Mouse (Mus musculus): ENCODE data around the gene Insr.
"Not testable (repeated sequence)": the region's sequence is repeated elsewhere in the genome, so short reads cannot be mapped to it uniquely, and the experiment has no call there.

The Insr gene

DNA sequence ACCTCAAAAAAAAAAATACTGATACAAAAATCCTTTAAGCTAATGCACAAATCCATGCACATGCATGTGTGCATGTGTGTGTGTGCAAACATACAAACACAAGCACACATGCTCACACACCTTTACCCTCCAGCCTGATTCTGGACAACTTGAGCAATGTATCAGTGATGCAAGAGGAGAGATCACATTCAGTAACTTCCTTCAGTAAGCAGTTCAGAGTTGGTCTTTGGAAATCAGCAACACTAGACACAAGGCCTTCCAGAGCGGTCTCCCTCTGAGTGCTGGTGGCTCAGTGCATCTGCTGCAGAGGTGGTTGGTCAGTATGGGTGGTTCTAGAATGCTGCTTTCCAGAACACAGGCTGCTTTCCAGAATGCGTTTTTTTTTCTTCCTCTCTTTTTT lies 46.8 kb downstream of the Insr start:
- DNase-seq (ENCODE audit: low spot score): no peak

GRCm38 (mm10) chr8:3230118-3231060 lies 49.0 kb downstream of the Insr start:
- no peak for DNase-seq (ENCODE audit: low spot score)

DNA sequence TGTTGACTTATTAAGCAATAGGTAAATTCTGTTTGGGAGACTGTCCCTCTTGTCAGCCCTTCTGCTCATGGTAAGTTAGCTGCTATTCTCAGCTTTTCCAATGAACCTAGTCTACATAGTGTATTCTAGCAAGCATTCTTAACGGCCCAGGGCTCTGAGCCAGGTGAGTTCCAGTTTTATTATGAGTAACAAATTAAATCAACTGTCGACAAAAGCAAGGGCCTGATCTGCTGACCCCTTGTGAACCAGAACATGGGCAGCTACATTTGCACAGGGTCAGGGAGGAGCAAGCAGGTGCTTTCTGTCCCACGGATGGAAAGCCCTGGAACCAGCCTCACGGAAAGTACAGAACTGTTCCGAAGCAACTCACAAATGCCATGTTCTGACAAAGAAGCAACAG lies 52.0 kb downstream of the Insr start:
- DNase-seq (ENCODE audit: low spot score): no peak

- DNase-seq (ENCODE audit: low spot score): no peak
Observed at GRCm38 (mm10) chr8:3225731-3226130, 53.7 kb downstream of the Insr start.

- DNase-seq (ENCODE audit: low spot score): no peak
Observed at GRCm38 (mm10) chr8:3225184-3225583, 54.2 kb downstream of the Insr start.

- DNase-seq (ENCODE audit: low spot score): no peak
Observed at GRCm38 (mm10) chr8:3222636-3222965, 56.8 kb downstream of the Insr start.

GRCm38 (mm10) chr8:3221960-3222635 lies 57.3 kb downstream of the Insr start:
- peak; percentile 28 for DNase-seq (ENCODE audit: low spot score)

DNA sequence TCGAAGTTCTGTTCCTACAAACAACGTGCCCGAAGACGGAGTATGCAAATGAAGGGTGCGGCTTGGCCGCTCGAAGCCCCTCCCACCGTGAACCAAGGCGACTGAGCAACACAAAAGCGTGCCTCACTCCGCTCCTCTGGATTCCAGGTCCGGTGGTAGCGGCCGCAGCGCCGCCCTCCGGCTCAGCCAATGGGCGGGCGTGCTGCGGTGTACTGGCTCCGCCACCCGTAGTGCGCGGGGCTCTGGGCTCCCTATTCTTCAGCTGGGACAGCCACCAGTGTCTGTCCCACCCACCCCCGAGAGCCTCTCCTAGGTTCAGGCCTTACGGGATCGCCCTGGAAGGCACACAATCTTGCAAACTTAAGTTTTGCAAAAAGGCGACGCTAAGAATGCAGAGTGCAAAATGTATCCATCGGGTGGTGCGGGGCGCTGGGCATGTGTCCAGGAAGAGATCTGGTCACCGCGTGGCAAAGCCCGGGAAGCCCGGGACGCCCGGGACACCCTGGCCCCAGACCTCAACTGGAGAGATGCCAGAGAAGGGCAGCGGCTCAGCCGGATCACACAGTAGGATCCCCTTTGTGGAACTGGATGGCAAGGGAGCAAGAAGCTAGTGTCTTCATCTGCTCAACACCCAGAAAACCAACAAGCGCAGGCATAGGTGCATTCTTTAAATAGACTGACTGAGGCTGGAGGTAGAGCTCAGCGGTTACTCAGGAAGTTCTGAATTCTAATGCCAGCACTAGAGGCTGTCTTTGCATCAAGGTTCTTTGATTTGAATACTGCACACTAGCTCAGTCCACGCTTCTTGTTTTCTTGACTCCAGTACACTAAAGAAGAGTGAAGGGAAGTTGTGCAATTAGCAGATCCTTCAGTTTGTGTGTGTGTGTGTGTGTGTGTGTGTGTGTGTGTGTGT lies 58.1 kb downstream of the Insr start:
- DNase-seq (ENCODE audit: low spot score): peak; percentile 99

DNA sequence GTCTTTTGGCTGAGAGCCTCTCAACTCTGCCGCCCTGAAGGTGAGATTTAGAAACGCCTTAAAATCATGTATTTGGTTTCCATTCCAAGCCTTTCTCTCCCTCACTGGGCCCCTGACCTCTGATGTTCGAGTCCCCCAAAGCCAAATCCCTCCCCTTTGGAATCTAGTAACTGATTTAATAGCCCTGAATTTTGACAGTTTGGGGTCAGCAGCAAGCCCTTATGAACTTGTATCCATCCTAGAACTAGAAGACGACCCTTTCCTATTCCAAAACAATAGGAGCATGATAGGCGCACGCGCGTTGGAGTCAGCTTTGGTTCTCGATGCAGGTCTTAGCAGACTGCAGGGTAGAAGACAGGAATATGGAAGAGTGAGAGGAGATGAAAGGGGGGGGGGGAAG lies 58.9 kb downstream of the Insr start:
- DNase-seq (ENCODE audit: low spot score): peak; percentile 75

DNA sequence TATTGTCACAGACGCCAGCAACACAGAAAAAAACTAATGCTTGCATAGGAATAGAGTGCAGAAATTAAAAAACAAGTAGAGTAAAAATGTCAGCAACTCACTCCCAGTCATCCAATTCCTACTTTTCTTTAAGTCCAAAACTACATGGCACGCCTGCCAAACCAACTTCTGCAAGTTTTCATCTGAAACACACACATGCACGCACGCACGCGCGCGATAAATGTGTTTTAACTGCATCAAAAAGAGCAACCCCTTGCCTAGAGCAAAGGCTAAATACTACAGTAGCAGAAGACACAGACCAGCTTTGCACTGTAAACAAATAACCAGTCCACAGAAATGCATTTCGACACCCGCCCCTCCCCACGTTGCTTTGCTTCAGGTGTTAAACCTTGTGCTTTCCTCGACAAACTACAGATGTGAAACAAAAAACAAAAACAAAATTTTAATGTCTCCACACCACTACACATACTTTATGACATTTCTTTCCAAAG lies 59.5 kb downstream of the Insr start:
- DNase-seq (ENCODE audit: low spot score): peak; percentile 21

DNA sequence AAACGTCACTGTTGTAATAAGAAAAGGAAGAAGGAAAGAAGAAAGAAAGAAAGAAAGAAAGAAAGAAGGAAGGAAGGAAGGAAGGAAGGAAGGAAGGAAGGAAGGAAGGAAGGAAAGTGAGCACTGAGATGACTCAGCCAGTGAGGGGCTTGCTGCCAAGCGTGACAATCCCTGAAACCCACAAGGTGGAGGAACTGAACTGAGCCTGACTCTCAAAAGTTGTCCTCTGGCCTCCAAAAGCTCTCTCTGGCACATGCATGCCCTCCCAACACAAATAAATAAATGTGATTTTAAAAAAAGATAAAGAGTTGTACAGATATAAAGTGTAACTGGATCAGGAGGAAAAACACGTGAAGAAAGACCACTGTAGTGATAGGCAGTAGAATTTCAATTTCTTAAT lies 60.2 kb downstream of the Insr start:
- no peak for DNase-seq (ENCODE audit: low spot score)

GRCm38 (mm10) chr8:3216541-3217092 lies 62.8 kb downstream of the Insr start:
- DNase-seq (ENCODE audit: low spot score): peak; percentile 24

GRCm38 (mm10) chr8:3215561-3215960 lies 63.9 kb downstream of the Insr start:
- DNase-seq (ENCODE audit: low spot score): peak; percentile 35

DNA sequence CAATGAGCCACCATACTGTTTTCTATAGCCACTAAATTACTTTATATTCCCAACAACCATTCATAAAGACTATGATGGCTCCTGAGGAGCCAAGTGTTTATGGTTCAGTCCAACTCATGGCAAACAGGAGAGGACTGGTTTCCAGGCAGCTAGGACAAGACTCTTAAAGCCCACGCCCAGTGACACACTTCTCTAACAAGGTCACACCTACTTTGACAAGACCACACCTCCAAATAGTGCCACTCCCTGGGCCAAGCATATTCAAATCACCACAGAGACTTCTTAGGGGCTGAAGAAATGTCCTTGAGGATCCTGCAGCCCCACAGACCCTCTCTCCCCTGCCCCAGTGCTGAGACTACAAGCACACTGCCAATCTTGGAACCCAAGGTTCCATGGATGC lies 64.8 kb downstream of the Insr start:
- DNase-seq (ENCODE audit: low spot score): no peak

DNA sequence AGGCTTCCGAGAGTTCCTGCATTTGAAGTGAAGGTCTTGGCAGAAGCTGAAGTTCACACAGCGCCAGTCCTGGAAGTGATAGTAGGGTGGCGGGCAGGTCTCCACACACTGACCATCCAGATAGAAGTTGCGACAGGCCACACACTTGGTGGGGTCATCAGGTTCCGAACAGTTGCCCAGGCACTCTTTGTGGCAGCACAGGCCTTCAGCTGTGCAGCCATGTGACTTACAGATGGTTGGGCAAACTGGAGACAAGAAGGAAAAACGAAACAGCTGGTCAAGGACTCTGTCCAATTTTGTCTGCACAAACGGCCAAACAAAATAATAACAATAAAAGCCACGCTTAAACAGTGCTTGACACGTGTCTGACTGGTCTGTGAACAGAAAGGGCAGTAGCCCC lies 68.0 kb downstream of the Insr start:
- no peak for DNase-seq (ENCODE audit: low spot score)

- no peak for DNase-seq (ENCODE audit: low spot score)
Observed at GRCm38 (mm10) chr8:3209960-3210359, 69.5 kb downstream of the Insr start.

DNA sequence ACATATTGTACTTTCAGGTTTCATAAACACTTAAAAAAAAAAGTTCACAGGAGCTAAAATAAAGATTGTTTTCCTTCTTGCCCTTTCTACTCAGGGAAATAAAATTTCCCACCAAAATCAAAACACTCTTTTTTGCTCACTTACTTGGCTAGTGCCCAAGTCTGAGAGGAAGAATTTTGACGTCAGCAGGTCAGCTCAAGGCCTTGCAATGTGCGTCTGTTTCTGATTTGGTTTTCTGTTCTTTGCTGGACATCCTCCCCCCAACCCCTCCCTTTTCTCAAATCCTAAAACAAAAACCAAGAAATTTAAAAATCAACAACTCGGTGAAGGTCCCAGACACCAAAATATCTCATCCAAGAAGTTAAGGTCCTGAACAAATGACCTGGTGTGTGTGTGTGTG lies 70.1 kb downstream of the Insr start:
- DNase-seq (ENCODE audit: low spot score): peak; percentile 59

- DNase-seq (ENCODE audit: low spot score): no peak
Observed at GRCm38 (mm10) chr8:3208729-3209128, 70.7 kb downstream of the Insr start.

DNA sequence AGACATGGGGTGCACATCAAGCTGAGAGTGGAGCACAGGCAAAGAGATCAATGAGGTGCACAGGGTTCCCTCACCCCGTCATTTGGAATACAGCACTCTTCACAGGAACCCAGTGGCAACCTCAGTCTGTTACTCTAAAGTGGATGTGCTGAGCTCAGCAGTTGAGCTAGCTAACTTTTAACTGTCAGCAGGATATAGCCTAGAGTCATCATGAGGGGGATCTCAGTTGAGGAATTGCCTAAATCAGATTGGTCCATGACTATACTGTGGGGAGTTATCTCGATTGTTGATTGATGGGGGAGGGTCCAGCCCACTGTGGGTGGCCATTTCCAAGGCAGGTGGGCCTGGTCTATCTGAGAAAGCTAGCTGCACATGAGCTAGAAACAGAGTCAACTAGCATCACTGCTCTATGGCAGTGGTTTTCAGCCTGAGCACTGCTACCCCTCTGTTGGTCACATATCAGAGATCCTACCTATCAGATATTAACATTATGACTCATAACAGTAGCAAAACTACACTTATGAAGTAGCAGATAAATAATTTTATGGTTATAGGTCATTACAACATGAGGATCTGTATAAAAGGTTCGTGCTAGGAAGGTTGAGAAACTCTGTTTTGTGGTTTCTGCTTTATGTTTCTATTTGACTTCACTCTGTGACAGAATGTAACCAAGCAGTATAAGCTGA lies 74.5 kb downstream of the Insr start:
- no peak for DNase-seq (ENCODE audit: low spot score)

- no peak for DNase-seq (ENCODE audit: low spot score)
Observed at GRCm38 (mm10) chr8:3202792-3203191, 76.6 kb downstream of the Insr start.

DNA sequence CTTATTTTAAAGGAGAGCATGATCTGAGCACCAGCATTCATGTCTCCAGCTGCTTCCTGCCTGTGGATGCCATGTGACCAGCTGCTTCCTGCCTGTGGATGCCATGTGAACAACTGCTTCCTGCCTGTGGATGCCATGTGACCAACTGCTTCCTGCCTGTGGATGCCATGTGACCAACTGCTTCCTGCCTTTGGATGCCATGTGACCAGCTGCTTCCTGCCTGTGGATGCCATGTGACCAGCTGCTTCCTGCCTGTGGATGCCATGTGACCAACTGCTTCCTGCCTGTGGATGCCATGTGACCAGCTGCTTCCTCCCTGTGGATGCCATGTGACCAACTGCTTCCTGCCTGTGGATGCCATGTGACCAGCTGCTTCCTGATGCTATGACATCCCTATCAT lies 85.1 kb downstream of the Insr start:
- DNase-seq (ENCODE audit: low spot score): not testable (repeated sequence)

Measured in MN1 (cell line).